Mouse (Mus musculus): ENCODE measurements around the gene C1qtnf3.

Gene C1qtnf3

DNA sequence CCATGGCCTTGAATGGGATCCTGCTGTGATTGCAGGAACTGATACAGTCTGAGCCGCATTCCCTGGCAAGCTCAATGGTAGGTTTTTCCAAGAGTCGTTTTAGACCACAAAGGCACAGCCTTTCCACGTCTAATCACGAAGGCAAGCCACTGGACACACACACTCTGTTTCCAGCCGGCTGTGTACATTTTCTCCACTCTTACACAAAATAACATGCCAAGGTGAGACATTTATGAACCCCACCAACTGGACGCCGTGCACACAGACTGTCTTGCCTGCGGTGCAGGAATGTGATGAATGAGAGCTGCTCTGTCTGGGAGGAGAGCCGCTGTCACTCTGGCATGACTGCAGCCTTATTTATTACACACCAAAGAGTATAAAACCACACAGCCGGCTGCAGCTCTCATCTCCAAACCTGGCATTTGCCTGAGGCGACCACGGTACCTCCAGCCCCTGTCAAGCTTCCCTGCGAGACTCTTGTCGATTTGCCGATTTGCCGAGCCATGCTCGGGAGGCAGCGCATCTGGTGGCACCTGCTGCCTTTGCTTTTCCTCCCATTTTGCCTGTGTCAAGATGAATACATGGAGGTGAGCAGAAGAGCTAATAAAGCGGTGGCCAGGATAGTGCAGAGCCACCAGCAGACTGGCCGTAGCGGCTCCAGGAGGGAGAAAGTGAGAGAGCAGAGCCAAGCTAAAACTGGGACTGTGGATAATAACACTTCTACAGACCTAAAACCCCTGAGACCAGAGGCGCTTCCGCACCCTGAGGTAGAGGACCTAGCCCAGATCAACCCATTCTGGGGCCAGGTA lies at the start of gene C1qtnf3:
Gene C1qtnf3 (plus strand): TSS at position 382 of the 809 bp plus-strand sequence.
- peak in 1 of 2 experiments; percentile 27 for DNase-seq

DNA sequence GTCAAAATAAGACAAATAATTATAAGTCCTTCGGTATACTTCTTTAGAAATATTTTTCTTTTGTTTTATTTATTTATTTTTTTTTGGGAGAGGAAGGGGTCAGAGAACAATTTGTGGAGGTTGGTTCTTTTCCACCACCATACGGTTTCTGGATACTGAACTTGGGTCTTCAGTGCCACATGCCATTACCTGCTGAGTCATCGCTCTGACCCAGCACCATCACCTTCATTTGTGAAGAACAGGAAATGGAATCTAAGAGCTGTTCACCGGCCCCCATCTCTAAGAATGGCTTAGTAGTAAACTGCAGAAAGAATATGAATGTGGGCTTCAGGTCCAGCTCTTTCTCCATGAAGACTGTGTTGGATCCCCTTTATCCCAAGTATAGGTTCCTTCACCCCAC lies 49.8 kb upstream of the C1qtnf3 start:
- no peak for DNase-seq

DNA sequence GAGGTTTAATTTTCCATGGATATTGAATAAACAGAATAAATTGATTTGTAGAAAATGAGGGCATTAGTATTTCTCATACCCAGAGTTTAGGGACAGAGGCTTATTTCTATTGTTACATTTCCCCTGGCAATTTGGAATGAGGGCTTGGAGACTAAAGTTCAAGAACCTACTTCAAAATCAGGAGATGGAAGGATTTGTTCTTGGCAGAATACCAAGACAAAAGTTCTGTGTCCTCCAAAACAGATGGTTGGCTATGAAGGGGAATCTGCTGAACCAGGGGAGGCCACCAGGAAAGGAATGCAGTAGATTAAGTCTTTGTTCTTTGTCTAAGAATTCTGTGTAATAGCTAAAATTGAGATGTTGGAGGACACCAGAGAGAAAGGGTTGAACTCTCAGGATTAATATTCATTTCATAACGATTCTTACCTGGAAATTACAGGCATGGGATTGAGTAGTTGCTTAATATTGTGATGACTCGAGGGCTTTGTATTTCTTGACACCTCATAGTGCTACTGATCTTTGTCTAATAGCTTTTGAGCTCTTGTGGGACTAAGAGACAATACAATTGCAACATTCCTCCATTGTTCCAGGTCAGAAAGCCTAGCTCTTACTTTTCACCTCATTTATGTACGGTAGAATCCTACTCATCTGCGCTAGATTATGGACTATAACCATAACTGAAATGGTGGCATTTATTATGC lies 35.4 kb upstream of the C1qtnf3 start:
- DNase-seq, result no peak

DNA sequence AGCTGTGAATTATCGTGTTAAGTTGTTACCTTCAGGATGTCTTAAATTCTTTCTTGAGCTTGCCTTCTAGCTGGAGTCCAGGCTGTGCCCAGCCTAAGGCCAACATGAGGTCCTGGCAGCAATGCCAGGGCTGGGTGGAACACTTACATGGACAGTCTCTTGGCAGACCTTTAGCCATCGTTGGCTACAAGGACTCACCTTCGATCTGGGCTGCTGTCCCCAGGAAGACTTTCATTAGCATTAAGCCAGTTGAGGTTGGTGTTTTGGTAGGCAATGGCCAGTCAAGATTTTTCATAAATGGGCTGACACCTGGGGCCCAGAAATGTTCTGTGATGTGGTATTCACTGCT lies 34.8 kb upstream of the C1qtnf3 start:
- DNase-seq, result no peak

DNA sequence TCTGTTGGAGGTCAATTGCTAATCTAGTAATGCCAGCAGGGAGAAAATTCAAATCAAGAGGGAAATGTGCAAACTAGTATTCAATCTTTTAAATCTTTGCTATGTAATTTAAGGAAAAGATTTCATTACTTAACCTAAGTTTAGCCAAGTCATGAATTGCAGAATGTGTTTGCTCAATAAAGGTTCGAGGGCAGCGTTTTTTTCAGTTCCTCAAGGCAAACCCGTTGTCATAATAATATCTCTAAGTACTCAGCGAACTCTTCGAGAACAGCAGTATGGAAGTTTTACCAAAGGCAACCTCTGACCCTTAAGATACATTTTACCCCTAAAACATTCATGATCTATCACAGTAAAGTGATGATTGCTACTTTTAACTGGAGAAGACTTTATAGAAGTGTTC lies 31.9 kb upstream of the C1qtnf3 start:
- DNase-seq, result no peak

DNA sequence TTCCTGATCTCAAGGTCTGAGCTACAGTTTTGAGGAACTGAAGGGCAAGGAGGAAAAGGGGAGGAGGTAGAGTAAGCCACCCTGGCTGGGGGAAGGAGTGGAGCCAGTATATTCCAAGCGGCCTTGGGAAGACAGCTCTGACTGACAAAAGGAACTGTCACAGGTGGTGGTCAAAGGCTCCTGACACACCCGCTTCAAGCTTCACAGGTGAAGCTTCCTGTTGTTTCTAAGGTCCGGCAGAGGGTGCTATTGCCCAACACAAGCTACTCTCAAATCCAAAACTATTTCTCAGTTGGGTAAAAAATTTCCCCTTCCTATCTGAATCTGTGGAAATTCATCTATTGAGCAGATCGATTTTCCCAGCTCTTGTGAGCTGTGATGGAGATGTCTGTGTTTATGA lies 31.1 kb upstream of the C1qtnf3 start:
- DNase-seq, result peak in 1 of 2 experiments; percentile 41

DNA sequence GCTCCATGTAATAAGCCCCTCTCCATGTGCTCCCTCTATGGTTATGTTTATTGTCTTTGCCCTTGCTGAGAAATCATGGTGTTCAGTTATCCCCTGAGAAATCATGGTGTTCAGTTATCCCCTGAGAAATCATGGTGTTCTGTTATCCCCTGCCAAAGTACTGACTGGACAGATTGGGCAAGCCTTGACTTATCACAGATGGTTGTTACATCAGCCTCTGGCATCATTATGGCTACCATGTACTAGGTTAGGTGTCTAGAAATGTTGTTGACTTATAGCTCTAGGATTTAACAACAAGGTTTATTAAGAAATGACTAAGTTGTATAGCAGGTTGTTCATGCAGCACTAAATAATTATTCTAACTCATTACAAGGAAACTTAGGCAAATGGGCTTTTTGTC lies 30.1 kb upstream of the C1qtnf3 start:
- no peak for DNase-seq

DNA sequence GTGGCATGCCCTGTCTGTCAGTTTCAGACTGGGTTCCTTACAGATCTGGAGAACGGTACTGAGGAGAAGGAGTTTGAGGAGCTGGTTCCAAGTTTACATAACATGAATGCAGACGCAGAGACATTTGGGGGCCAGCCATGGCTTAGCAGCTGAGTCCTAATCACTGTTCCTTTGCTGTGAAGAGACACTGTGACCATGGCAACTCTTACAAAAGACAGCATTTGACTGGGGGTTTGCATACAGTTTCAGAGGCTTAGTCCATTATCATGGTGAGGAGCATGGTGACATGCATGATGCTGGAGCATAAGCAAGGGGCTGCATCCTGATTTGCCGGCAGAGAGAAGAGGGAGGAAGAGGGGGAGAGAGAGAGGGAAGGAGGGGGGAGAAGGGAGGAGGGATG lies 29.6 kb upstream of the C1qtnf3 start:
- DNase-seq, result no peak

DNA sequence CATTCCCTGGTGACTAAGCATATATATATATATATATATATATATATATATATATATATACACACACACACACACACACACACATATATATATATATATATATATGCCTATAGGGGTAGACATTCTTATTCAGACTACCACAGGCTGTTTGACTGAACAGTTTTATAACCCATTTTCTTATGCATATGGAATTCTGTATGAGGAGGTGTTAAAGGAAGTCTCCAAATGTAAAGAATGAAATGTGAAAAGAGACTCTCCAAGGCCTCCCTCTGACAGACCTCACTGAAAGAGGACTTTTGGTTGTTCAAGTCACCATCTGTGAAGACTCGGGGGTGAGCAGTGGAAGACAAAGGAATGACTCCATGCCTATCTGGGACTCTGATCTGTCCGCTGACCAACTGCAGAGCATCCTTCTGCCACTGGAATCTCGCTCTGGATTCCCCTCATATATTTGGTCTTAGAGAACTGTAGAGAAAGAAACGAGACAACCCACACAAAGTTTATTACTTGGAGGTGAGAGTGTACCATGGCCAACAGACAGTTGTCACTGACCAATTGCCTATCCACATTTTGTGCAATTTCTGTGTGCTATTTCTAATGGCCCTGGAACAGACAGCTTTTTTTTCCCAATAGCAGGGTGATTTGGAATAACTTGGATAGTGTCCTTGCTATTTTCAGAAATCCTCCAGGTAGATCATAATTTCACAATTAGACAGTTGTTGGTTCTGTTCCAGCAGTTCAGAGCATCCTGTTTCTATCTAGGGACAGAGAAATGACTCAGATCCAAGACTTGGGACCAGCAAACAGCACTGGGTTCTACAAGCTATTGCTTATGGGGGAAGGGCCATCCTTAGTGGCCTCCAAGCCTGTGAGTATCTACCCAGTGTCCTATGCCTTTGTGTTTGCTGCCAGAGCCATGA lies 28.8 kb upstream of the C1qtnf3 start:
- no peak for DNase-seq

DNA sequence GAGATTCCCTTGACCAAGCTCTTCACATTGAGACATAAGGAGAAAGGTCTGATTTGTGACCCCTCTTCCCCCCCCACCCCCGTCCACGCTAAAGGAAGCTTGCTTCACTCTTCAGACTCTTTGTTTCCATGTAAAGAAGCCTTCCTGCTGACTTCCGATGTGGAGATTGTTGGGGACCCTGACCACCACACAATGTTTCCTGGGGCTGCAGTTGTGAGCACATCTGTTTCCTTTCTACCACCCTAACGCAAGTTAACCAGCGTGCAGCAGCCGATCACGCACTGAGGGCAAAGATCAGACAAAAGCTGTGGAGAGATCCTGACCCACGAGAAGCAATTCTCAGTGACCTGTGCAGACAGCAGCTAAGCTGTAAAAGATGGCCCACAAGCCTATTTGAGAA lies 24.8 kb upstream of the C1qtnf3 start:
- no peak for DNase-seq

DNA sequence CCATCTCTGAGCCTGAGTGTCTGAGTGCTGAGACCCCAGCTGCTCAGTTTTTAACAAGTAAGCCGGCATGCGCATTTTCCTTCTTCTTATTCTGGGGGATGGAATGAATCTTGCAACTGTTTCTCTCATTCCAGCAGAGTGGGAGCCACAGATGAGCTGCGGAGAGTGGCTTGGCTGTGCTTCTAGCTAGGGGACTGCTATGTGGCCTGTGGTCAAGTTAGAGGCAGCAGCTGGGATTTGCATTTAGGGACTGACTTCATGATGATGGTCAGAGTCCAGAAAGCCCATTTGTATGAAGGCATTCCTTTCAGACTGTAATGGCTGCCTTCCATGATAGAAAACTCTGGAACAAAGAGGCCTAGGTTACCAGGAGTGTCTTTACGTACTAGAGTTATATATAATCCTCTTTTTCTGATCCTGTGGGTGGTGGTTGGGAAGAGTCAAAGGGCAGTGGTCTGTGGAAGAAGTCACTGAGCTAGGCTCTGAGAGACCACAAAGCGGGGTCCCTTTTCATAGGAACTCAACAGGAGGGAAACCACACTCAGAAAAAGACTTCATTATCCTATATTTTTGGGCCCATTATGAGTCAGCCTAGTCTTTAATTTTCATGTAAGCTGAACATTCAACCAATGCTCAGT lies 23.4 kb upstream of the C1qtnf3 start:
- DNase-seq, result no peak

DNA sequence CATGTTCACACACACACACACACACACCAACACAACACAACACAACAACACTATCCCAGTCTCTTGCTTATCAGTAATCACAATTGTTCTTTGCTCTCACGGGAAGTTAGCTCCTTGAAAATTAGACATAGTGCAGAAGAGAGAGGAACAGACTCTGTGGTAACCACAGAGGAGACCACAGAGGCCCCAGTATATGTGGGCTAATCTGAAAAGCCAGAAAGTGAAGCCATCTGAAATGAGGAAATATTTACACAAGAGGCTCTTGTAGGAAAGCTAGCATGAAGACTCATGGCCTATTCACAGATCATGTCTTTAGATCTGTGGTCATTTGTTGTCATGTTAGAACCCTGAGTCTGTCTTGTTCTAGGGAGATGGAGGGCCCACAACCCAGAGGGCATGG lies 18.2 kb upstream of the C1qtnf3 start:
- DNase-seq, result no peak

DNA sequence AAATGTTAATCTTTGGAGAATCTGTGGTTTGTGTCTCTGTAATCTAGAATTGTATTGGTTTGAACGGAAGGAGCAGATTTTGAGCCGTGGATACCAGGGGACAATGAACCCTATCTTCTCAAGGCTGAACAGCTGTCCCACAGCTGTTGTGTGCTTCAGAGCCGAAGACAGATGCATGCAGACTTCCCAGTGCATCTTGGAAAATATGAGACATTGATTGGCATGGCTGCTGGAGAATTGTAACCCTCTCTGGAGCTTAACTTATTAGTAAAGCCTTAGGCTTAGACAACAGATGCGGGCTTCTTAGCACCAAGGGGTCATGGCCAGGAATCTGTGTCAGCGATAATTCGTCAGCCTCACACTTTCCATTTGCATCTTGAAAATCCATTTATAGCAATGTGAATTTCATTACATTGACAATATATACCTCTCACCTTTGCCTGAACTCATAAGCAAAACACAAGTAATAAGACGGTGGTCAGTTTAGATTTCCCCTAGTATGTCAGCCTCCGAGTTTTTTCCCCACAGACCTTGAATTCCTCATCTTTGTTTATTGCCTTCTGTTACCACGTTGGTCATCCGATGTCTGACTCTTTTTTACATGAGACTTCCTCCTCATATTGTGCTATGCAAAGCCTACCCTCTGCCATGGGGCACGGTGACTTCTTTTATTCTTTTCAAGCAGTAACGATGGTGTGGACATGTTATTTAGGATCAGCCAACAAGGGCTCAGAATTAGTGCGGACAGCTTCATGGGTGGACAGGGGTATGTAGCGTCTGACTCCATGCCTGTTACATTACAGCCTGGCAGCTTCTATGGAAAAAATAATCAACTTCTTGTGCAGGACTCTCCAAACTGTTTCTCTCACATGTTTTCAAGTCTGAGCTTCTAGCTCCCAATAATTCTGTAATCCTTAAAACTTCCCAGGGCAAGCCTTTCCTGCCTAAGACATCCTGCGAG lies 11.7 kb upstream of the C1qtnf3 start:
- DNase-seq, result no peak

DNA sequence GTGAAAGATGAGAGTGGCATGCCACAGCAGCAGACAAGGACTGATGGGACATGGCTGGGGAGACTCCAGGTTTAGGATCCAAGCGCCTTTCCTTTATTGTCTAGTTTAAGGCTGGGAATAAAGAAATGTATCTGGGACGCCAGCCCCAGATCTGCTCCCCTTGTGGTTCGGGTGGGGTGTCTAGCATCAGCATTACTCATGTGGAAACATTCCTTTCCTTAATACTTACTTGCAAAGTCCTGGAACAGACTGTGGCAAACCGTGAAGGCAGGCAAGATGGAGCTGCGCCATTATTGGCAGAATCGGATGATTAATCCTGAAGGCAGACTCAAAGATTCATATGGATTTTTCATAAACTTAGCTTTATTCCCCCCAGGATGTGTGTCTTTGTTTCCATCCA lies 10.2 kb upstream of the C1qtnf3 start:
- DNase-seq, result no peak

DNA sequence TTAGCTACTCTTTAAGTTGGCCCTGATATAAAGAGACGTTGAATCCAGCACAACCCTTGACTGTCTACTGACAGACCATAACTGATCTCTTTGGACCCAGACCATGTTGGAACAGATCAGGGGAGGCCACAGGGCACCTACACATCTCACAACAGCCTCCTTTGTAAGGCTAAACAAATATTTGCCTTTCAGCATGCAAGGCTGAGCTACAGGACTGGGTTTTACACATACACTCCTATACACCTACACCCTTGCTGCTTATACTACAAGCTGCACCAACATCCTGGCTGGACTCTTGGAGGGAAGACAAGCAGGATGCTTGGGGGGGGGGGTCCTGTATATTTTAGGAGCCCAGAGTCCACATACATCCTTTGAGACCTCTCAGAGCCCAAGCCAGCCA lies 4.3 kb upstream of the C1qtnf3 start:
- DNase-seq, result no peak

DNA sequence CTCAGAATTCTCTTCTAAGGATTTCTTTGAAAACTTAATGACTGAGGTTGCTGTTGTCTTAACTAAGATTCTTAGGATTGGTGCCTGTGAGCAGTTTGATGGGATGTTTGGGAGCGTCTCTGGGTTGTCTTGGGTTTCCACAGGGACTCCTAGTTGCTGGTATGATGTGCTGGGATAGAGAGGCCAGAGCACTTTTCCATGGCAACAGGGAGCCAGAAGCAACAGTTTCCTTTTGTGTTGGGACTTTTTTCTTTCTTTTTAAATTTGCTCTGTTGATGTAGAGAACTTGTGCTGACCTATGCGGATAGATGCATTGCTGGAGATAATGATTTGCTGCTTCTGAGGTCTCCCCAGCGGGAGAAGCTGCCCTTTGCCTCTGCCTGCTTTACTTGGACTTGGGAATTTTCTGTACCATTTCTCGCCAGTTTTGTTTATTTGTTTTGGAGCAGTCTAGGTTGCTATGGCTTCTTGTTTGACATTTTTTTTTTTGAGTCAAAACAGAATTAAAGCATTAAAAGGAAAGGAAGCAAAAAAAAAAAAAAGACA lies 701 bp downstream of the C1qtnf3 start:
- DNase-seq, result peak; percentile 47 to 53

DNA sequence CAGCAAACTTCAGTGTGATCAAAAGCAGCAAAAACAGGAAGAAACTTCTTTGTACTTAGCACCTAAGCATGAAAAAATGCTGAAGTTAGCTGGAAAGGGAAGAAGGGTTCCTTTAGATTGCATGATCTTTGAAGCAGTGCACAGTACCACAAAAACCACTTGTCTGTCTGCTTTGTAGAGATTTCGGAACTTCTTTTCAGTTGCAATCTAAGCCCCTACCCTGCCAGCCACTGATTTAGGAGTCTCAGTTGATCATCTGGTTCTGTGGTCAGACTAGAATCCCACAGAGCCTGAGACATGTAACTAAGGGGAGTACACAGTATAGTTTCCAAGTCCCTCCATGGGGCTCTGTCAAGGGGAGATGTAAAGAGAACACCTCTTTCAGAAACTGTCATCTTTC lies 1.3 kb downstream of the C1qtnf3 start:
- no peak for DNase-seq

DNA sequence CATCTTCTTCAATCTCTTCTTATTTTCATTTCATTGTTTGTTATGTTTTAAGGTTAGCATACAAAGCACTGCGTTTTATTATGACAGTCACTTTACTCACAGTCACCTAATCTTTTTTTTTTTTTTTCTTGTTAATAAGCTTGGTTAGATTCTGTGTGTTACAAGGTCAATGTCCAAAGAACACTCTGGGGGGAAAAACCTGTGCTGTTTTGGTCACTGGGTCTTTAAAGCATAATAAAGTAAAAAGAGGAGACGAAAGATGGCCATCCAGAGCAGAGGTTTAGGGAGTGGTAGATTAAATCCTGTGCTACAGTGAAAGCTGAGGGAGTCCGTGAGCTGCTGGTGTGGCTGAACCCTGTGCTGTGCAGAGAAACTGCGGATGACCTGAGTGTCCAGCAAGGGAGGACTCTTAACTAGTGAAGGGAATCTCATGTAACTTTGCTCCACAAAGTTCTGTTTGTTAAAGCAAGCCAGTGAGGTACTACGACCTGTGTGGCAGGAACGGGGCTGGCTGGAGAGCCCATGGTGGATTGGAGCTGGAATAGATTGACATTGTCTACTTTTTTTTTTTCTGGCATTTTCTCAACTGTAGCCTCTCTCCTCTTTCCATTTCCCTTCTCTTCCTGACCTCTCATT lies 2.4 kb downstream of the C1qtnf3 start:
- DNase-seq, result peak; percentile 40 to 54

DNA sequence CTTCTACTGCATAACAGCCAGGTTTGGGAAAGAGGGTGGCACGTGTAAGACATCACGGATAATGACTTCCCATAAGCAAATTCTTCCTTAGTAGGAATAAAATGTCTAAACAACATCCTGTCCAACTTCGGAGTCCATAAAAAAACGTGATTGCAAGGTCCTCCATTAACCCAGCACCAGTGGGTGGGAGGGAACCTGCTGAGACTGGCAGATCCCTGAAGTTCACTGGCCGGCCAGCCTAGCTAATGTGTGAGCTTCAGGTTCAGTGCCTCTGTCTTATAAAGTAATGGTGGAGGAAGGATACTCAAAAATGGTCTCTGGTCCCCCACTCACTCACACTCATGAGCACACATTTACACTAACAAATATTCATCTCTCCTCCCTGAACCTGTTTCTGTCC lies 3.0 kb downstream of the C1qtnf3 start:
- peak; percentile 69 to 70 for DNase-seq

DNA sequence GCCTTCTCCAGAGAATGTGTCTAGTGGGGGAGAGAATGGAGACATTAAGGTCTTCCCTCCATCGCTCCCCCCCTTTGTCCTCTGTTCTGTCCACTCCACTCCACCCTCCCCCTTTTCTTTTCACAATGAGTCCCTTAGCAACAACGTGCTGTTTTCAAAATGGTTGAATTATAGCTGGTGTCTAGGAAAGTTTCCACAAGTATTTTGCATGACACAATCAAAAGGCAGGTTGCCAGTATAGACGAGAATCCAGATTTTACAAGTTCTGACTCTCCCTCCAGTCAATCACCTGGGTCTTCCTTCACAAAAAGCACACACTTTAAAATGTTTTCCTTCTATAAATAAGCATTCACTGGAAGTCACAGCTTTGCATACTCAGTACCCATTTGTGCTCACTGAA lies 4.6 kb downstream of the C1qtnf3 start:
- DNase-seq, result no peak
